Mouse (Mus musculus): ENCODE results near the gene Arl14. TPM values are rescaled to one million over a fixed set of nuclear protein-coding genes. Genes with fewer than 3 reads are reported as not detected.

Arl14 gene
- not detected in 2 replicates for polyA plus RNA-seq (2012; rRNA removed)

DNA sequence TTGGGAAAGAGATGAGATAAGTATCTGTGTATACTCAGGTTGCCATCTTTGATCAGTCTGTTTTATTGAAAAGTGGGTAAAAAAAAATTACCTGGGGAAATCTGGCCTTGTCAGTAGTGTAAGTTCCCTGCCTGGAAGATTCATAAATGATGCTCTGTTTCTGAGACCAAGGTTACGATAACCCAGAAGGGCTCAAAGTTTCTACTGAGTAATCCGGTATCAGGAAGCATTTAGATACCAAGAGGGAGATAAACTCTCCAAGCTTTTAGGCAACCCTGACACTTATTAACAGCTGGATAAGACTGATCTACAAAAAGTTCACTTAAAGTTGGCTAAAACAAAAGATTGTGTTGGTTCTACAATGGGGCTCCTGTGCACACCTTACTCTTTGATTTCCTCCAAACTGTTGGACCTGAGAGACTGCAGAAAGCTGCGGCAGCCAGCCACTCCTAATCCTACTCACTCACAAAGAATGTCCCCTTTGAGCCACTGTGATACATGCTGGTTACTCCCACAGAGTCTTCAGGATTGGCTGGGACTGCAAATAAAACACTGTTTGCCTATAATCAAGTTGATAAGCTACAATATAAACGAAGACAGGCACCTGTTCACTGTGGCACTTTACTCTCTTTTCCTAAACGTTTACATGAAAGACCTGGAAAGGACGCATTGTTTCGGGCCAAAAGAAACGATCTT lies at the start of gene Arl14:
TSS of gene Arl14 (plus strand) at position 614 of the 696 bp plus-strand sequence.
- no peak for DNase-seq (ENCODE audit: extremely low spot score in 1 of 2, low spot score in 1 of 2)

DNA sequence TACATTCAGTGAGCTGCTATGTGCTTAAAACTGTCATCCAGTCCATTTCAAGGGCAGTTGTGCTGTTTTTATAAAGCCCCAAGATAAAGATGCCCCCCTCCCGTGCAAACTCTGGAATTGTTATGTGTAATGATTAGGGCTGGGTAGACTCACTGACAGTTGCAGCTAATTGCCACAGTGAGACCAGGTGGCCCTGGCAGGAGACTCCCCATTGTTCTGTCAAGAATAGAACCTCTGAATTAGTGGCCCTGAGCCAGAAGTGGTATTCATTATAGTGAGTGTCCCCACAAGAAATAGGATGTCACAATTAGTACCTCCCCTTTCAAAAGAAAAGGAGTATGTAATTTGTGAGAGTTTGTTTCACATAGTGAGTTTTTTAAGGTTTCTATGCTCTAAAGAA lies 47.0 kb upstream of the Arl14 start:
- DNase-seq (ENCODE audit: extremely low spot score in 1 of 2, low spot score in 1 of 2): no peak

DNA sequence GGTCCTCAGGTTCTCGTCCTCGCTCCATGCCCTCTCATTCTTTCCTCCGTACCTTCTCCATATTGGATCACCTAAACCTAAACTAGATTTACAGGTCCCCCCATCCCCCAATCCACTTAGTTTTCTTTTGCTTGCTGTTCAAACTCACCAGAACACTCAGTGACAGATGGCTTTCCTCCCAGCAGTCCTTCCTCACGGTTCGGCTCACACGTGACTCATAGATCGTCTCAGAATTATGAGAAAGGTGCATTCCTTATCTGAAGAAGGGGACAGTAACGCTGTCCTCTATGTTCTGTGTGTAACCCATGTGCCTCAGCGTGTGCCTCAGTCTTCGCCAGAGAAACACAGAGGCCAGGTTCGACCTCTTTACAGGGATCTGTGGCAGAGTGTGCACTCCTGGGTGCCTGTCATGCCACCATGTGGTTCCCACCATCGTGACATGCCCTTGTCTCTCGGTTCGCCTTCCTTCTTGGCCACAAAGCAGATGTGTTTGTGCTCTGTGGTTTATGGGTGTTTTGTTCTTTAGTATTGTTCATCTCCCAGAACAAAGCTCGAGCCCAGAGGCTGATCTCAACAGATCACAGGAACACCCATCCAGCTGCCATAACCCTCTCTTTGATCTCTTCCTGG lies 44.9 kb upstream of the Arl14 start:
- DNase-seq (ENCODE audit: extremely low spot score in 1 of 2, low spot score in 1 of 2): no peak

DNA sequence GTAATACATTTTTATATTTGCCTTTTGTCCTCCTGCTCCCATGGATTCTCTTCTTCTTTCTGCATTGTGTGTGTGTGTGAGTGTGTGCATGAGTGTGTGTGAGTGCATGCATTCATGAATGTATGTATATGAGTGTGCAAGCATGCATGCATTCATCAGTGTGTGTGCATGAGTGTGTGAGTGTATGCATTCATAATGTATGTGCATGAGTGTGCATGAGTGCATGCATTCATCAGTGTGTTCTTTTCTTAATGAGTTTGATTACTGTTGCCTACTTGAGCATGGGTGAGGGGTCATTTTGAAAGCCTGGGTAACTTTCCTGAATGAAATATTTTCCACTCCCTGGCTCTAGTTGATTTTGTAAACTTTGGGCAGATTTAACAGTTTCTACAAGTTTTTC lies 44.3 kb upstream of the Arl14 start:
- DNase-seq (ENCODE audit: extremely low spot score in 1 of 2, low spot score in 1 of 2): no peak

DNA sequence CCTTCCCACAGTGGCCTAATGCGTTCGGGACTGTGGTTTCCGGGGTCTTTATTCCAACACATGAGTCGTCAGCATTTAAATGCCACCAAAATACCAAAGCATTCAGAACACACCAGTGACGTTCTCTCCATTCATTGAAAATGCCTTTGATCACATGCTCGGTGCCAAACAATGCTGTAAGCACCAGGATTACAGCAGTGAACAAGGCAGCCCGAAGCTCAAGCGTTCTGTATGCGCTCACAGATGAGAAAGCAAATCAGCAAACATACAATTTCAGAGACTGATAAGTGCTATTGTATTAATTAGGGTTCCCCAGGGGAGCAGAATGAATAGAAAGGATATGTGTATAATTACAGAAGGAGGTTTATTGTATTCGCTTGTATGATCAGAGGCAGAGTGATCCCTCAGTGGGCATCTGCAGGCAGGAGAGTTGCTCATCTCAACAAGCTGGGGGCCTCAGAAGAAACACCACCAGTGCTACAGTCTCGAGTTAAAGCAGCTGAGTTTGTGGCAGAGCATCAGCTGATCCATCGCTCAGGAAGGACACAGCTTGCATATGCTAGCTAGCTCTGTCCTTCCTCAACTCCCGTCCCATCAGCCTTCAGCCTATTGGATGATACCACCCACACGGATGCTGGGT lies 43.7 kb upstream of the Arl14 start:
- no peak for DNase-seq (ENCODE audit: extremely low spot score in 1 of 2, low spot score in 1 of 2)

DNA sequence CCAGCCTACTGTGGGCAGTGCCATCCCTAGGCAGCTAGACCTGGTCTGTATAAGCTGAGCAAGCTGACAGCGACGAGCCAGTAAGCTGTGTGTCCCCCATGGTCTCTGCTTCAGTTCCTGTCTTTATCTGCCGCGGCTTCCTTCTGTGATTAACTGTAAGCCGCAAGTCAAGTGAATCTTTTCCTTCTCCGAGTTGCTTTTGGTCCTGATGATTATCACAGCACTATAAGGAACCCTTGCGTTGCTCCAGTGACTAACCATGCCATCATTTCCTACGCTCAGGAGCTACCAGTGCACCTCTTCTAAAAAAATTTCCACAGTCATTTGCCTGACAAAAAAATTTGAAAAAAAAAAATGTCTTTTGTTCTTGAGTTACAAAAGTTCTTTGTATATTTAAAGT lies 40.7 kb upstream of the Arl14 start:
- no peak for DNase-seq (ENCODE audit: extremely low spot score in 1 of 2, low spot score in 1 of 2)

DNA sequence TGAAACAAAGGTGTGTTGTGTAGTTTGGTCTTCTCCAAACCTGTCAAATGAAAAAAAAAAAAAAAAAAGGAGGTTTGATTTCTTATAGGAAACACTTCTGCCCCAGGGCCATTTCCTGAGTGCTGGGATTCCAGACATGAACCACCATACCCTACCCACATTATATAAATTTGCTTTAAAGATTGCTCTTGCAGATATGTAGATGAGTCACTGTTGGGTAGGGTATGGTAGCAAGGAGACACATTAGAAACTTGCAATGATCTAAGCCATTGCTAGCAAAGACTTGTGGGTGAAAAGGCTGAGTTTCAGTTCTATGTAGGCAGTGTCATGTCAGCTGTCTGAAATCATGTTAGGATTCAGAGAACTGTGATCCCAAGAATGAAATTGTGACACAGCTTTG lies 40.0 kb upstream of the Arl14 start:
- DNase-seq (ENCODE audit: extremely low spot score in 1 of 2, low spot score in 1 of 2): no peak

DNA sequence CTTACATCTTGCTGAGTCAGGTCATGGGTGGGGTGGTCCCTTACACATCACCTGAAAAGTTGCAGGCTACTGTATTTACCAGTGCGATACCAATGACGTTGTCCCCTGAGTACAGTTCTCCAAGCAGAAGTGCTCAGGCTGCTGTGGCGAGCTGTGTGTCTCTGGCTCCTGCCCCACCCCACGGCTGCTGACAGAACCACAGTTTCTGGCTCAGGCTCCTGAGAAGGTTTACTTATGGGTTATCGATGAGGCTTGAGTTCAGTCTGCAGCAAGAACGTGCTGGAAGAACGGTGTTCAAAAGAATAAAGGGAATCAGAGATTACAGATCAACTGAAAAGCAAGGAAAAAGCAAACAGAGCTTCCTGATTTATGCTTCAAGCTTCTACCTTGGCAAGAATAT lies 37.0 kb upstream of the Arl14 start:
- DNase-seq (ENCODE audit: extremely low spot score in 1 of 2, low spot score in 1 of 2): no peak

DNA sequence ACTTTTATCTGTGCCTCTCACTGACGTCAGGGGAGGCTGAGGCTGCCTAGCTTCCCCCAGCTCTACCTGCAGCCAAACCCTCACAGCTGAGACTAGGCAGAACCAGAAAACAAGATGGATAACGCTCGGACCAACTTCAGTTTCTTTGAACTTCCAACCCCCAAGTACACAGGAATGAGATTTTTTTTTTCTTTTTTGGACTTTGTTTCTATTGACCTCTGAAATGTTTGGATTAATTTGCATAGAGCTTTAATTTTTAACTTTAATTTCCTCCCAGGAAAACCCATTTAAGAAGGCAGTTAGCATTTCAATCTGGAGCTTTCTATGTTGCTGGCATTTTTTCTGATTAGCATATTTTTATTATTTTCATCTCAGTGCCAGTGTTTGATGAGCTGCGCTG lies 36.2 kb upstream of the Arl14 start:
- DNase-seq (ENCODE audit: extremely low spot score in 1 of 2, low spot score in 1 of 2): no peak

DNA sequence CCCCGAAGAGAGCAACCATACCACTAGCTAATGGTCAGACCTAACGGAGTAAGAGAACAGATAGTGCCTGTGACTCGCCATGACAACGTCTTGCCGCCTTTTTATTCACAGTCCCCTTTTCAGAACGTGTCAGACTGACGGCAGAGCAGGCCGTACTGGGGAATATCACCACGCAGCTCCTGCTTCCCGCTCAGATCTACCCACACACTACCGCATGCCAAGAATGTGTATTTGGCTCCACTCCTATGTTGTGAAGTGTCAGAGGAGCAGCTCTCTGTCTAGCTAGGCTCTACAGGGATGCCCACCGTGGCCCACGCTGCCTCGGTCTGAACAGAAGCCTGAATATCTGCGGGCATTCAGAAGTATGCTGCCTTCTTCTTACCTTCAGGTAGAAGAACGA lies 35.6 kb upstream of the Arl14 start:
- DNase-seq (ENCODE audit: extremely low spot score in 1 of 2, low spot score in 1 of 2): peak; percentile 7 to 44

DNA sequence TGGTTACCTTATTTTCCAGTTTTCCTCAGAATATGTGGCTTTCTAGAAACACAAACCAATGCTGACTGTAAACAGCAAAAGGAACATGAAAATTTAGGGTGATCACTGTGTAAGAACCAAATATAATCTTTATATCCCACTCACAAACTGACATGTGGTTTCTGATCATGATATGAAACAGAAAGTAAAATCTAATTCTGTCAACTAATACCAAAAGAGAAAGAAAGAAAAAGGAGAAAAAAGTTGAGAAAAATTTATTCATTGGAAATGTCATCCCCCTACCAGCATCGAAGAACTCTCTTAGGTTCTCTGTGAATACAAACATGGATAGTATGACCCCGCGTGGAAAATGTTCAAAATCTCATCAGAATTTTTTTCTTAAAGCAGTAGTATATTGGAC lies 29.2 kb upstream of the Arl14 start:
- no peak for DNase-seq (ENCODE audit: extremely low spot score in 1 of 2, low spot score in 1 of 2)

DNA sequence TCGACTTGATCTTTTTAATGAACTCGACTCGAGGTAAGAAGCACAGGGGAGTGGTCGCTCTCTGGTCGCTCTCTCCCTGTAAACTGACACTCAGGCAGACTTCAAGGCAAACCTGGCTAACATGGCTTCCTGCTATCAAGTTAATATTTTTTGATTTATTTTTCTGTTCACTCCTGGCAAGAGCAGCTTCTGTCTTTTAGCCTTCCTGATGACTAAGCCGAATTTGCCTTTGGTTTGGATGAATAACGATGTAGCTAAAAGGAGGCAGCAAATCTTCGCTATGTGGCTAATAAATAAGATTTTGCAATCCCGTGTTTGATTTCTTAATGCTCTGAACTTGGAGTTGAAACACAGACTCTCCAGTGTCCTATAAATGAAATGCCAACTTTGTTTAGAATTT lies 27.7 kb upstream of the Arl14 start:
- no peak for DNase-seq (ENCODE audit: extremely low spot score in 1 of 2, low spot score in 1 of 2)

DNA sequence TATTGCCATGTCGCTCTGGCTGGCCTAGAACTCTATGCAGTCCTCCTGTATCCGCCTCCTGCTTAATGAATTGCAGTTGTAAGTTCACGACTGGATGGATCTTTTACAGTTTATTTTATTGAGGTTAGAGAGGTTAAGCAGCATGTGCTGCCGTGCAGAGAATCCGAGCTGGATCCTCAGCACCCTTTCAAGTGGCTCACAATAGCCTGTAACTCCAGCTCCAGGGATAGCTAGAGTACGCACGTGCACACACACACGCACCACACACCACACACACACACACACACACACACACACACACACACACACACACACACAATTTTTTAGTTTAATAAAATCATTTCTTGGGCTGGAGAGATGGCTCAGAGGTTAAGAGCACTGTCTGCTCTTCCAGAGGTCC lies 27.0 kb upstream of the Arl14 start:
- no peak for DNase-seq (ENCODE audit: extremely low spot score in 1 of 2, low spot score in 1 of 2)

DNA sequence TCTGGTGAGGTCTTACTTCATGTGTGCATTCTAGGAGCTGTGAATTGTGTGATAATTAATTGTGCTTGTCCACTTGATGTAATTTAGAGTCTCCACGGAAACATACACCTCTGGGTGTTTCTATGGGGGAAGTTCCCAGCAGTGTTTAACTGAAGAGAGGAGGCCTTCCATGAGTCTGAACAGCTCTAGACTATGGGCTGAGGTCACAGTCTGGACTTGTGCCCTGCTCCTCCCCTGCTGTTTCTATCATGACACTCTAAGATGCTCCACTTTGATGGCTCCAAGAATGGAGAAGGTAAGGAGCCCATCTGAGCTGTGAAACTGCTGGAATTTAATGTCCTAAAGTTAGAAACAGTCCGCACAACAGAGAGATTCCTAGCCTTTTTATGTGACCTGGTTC lies 24.1 kb upstream of the Arl14 start:
- DNase-seq (ENCODE audit: extremely low spot score in 1 of 2, low spot score in 1 of 2): no peak

DNA sequence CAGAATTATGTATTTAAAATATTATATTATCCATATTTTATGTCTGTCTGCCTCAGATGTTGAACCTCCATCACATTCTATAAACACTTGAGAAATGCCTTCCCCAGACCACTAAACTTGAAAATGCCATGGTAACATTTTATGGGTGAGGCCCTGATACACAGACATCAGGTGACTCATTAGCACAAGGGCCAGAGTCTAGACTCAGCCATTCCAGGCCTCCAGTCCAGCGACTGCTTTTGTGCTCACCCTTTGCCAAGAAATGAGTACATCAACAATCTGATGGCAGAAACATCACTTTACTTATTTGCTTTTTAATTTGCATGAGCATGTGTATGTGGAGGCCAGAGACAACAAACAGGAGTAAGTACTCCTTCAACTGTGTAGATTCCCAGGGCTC lies 22.0 kb upstream of the Arl14 start:
- no peak for DNase-seq (ENCODE audit: extremely low spot score in 1 of 2, low spot score in 1 of 2)

DNA sequence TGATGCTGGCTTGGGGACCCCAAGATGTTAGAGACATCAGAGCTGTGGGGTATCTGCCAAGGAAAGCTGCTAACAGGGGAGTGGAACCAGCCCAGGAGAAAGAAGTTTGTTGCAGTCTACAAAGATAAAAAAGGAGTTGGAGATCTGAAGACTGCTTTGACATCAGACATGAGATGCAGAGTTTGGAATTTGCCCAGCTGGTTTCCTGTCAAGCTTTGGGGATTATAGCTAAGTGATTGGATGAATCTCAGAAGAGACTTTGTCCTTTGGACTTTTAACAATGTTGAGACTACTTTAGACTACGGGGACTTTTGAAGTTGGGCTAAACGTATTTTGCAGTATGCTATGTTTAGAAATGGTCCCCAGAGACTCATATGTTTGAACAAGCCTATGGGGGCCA lies 21.0 kb upstream of the Arl14 start:
- no peak for DNase-seq (ENCODE audit: extremely low spot score in 1 of 2, low spot score in 1 of 2)

DNA sequence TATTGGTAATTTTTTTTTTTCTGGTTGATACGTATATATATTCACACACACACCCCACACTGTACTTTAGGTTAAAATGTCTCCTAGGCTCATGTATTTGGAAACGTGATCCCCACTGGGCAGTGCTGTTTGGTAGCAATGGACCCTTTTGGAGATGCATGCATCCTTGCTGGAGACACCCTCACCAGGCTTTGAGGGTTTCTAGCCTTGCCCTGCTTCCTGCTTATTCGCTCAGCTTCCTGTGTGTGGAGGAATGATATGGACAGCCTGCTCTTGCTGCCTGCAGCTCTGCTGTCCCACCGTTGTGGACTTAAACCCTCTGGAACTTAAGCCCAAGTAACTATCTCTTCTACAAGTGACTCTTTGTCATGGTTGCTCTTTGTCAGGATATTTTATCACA lies 19.3 kb upstream of the Arl14 start:
- DNase-seq (ENCODE audit: extremely low spot score in 1 of 2, low spot score in 1 of 2): no peak

DNA sequence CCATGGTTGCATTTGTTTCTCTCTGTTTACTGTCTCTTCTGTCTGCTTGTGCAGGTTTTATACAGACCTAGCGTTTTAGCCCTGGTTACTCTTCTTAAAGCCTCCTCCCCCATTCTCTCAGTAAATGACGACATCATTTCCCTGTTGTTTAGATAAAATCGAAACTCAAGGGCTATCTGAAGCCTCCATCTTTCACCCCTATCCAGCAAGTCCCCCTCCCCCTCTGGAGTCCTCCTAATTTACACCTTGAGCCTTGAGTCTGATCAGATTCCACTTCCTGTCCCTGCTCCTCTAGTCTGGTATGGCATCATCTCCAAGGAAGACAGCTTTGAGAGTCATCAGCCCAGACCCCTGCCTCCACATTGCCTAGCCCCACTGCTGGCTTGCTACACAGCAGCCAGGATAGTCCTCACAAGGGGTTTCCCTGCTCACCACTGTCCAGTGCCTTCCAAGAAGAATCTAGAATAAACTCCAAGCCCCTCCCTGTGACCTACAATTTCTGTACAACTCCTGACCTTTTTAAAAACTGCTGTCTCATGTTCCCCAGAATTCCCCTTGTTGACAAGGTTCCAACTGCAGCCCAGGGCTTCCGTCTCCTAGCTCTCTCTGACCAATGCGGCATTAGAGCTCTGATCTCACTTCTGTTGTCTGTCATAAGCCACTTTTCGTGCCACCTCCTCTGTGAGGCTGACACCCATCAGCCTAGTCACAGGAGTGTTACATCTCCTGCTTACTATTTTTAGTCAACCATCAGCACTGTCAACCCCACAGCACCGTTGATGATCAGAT lies 16.8 kb upstream of the Arl14 start:
- DNase-seq (ENCODE audit: extremely low spot score in 1 of 2, low spot score in 1 of 2): no peak

DNA sequence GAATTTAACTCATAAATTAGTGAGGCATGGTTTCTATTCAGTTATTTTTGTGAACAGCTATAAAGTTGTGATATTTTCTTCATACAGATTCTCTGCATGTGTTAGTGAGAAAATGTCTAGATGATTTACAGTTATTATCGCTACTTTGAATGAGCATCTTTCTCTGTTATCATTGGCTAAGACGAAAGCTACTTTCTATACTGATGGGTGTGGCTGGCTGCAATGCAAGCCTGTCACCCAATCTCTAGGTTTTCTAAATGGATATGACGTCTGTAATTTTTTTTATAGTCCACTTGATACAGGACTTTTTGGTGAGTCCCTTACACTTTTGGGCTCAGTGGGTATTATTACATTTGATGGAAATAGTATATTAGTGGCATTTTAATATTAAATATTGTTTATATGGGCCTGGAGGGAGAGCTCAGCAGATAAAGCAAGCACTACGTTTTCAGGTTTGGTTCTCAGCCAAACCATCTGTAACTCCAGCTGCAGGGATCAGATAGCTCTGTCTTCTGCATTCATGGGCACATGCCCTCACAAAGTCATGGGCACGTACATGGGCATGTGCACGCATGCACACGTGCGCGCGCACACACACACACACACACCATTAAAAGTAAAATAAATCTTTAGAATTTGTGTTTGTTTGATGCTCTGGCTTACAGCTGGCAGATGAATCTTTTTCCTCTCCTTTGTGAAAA lies 15.9 kb upstream of the Arl14 start:
- no peak for DNase-seq (ENCODE audit: extremely low spot score in 1 of 2, low spot score in 1 of 2)

DNA sequence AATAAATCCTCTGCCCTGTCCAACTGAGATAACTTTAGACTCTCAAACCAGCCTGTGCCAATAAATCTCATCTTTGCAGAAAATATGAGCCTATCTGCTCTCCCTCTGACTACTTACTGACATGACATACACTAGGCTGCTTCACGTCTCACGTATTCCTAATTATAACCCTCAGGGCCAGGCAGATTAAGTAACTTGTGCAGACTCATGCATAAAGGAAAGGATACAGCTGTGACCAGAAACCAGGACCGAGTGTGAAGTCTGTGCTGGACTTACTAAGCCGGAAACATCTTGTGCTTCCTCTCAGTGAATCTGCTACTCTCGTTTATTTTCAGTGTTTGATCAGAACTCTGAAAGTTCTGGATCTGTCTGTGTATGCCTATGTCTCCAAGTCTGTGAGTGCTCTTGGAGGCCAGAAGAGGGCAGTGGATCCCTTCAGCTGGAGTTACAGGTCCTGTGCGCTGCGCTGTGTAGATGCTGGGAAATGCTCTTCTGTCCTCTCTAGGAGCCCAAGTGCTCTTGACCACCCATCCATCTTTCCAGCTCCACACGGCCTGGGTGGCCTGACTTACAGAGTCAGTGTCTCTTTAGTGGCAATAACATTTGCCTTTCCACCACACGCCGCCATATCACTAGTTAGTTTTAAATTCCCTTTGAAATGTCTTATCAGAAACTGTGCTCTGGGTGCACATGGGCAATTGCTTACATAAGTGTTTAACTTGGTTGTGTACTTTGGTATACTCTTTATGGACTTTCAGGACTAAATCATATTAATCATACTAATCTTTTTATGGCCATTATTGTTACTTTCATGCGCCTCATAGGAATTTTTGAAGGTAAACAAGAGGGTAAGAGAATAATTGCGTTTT lies 13.5 kb upstream of the Arl14 start:
- peak in 1 of 2 experiments; percentile 20 for DNase-seq (ENCODE audit: extremely low spot score in 1 of 2, low spot score in 1 of 2)

Data from frontal cortex, adult 2 months (tissue).